Mouse (Mus musculus) kidney, embryonic 14.5 days (tissue): Measurements from ENCODE around the gene A630073D07Rik. TPM values are rescaled to one million over a fixed set of nuclear protein-coding genes. Genes with fewer than 3 reads are reported as not detected.
"Not testable (repeated sequence)": the region's sequence is repeated elsewhere in the genome, so short reads cannot be mapped to it uniquely, and the experiment has no call there.

Source experiments
- ATAC-seq: fragments of 200-750 bp; cut with Nextera tagmentation; 2 replicates; pipeline ENCODE4 v1.8.0; 2017; ENCODE audit warnings: moderate number of reproducible peaks, mild to moderate bottlenecking, moderate TSS enrichment, moderate library complexity; ENCODE audit not compliant: low FRiP score, low TSS enrichment
- H3K27ac ChIP-seq: fragments of 300-500 bp; sonication (generic); 2 replicates; pipeline ENCODE4 v1.5.1; 2014; ENCODE audit warnings: low read depth, mild to moderate bottlenecking, low read length, moderate library complexity, mixed read lengths
- H3K27me3 ChIP-seq: fragments of 300-500 bp; sonication (generic); 2 replicates; pipeline ENCODE4 v1.6.1; 2014; ENCODE audit warnings: mild to moderate bottlenecking, low read length; ENCODE audit not compliant: control insufficient read depth, insufficient read depth
- H3K36me3 ChIP-seq: fragments of 300-500 bp; sonication (generic); 2 replicates; pipeline ENCODE4 v1.6.1; 2014; ENCODE audit warnings: low read length, mixed read lengths; ENCODE audit not compliant: control insufficient read depth, insufficient read depth
- H3K4me1 ChIP-seq: fragments of 300-500 bp; sonication (generic); 2 replicates; pipeline ENCODE4 v1.6.1; 2014; ENCODE audit warnings: low read length, mixed read lengths; ENCODE audit not compliant: control insufficient read depth, insufficient read depth
- H3K4me2 ChIP-seq: fragments of 300-500 bp; sonication (generic); replicated peaks from 2 replicates; pipeline ENCODE4 v1.6.1; 2014; ENCODE audit warnings: low read depth, mild to moderate bottlenecking, low read length
- H3K4me3 ChIP-seq: fragments of 300-500 bp; sonication (generic); 2 replicates; pipeline ENCODE4 v1.5.1; 2014; ENCODE audit warnings: mild to moderate bottlenecking, low read length
- H3K9ac ChIP-seq: fragments of 300-500 bp; sonication (generic); 2 replicates; pipeline ENCODE4 v1.6.1; 2014; ENCODE audit warnings: low read depth, mild to moderate bottlenecking, low read length, moderate library complexity
- H3K9me3 ChIP-seq: fragments of 300-500 bp; sonication (generic); 2 replicates; pipeline ENCODE4 v1.6.1; 2016; ENCODE audit warnings: low read length; ENCODE audit not compliant: control insufficient read depth
- WGBS: fragments of 180-500 bp; shearing (Covaris S2); extraction: QIAGEN DNeasy Blood & Tissue Kit; methylation state at CpG from one replicate; pipeline ENCODE4 v1.1.7; 2014; 5-methylcytosine and 5-hydroxymethylcytosine counted together
- polyA plus RNA-seq: library from polyadenylated mRNA; unstranded; fragments of >200 nt; fragmentation: Nextera tagmentation; extraction: Ambion mirVana; gene quantifications from 2 replicates; pipeline ENCODE4 v1.2.1, GENCODE M21; 2014

Gene A630073D07Rik
- polyA plus RNA-seq = not detected in 2 replicates

- Histone ChIP-seq H3K4me1 (no peaks in the 10 kb centered on the region), H3K4me2 (no peak within 1 kb of the TSS), H3K36me3 (no peaks in the 10 kb centered on the region), H3K27me3 (no peaks in the 10 kb centered on the region), H3K27ac (no peak within 1 kb of the TSS), H3K9me3 (no peaks in the 10 kb centered on the region), H3K4me3 (no peak within 1 kb of the TSS), H3K9ac (no peak within 1 kb of the TSS)
- ATAC-seq = no peak
- WGBS = 86% methylated on average over 1 of the region's 1 CpGs
Observed at GRCm38 (mm10) chr6:132651426-132651825, at the start of gene A630073D07Rik. Gene A630073D07Rik, minus strand, starts transcription at chr6:132651526.

GRCm38 (mm10) chr6:132700907-132701306, 49.6 kb upstream of the A630073D07Rik start, which contains the start of gene Tas2r121:
Gene Tas2r121, minus strand, starts transcription at chr6:132701007.
- Histone ChIP-seq H3K9me3 (no peaks in the 10 kb centered on the region), H3K27me3 (no peaks in the 10 kb centered on the region), H3K4me2 (no peak within 1 kb of the TSS), H3K36me3 (no peaks in the 10 kb centered on the region), H3K4me1 (no peaks in the 10 kb centered on the region), H3K27ac (no peak within 1 kb of the TSS), H3K4me3 (no peak within 1 kb of the TSS), H3K9ac (no peak within 1 kb of the TSS)
- no peak for ATAC-seq
- WGBS = 81% methylated on average over 1 of the region's 1 CpGs

- H3K4me3 ChIP-seq, H3K36me3 ChIP-seq, H3K9me3 ChIP-seq, H3K9ac ChIP-seq, H3K27me3 ChIP-seq, H3K27ac ChIP-seq, H3K4me1 ChIP-seq, ATAC-seq, H3K4me2 ChIP-seq: not testable (repeated sequence)
- WGBS = 78% methylated on average over 7 of the region's 7 CpGs
Observed at GRCm38 (mm10) chr6:132691596-132691995, 40.3 kb upstream of the A630073D07Rik start.

GRCm38 (mm10) chr6:132656653-132657052, 5.3 kb upstream of the A630073D07Rik start, which contains the start of gene Tas2r120:
Gene Tas2r120, plus strand, starts transcription at chr6:132656953.
- Histone ChIP-seq H3K4me3 (no peak within 1 kb of the TSS), H3K9me3 (no peaks in the 10 kb centered on the region), H3K4me1 (no peaks in the 10 kb centered on the region), H3K27me3 (no peaks in the 10 kb centered on the region), H3K36me3 (no peaks in the 10 kb centered on the region), H3K9ac (no peak within 1 kb of the TSS), H3K4me2 (no peak within 1 kb of the TSS), H3K27ac (no peak within 1 kb of the TSS)
- ATAC-seq = no peak

GRCm38 (mm10) chr6:132649399-132649798, 1.9 kb downstream of the A630073D07Rik start:
- no peak overlapping the region for H3K27ac ChIP-seq
- ATAC-seq = no peak
- no peaks in the 10 kb centered on the region for H3K4me1 ChIP-seq

GRCm38 (mm10) chr6:132595613-132596012, 55.7 kb downstream of the A630073D07Rik start, which contains the start of gene Prp2:
Gene Prp2, plus strand, starts transcription at chr6:132595913.
- not testable (repeated sequence) for H3K4me1 ChIP-seq, H3K4me2 ChIP-seq, ATAC-seq, H3K9ac ChIP-seq, H3K4me3 ChIP-seq, H3K9me3 ChIP-seq, H3K27me3 ChIP-seq, H3K27ac ChIP-seq, H3K36me3 ChIP-seq
- 49% methylated on average over 2 of the region's 2 CpGs for WGBS

More at GRCm38 (mm10) chr6:132649399-132649798, 1.9 kb downstream of the A630073D07Rik start:
- Histone ChIP-seq H3K9me3 (no peaks in the 10 kb centered on the region), H3K27me3 (no peaks in the 10 kb centered on the region), H3K4me2 (no peak overlapping the region), H3K36me3 (no peaks in the 10 kb centered on the region), H3K4me3 (no peak overlapping the region), H3K9ac (no peak overlapping the region)

Other genes starting within 250 kb of the A630073D07Rik start
- not detected in 2 replicates for gene Prh1, start 81.7 kb downstream of the A630073D07Rik start, polyA plus RNA-seq
- gene Prp2, start 55.6 kb downstream of the A630073D07Rik start, polyA plus RNA-seq = not detected in 2 replicates
- gene Tas2r120, start 5.4 kb upstream of the A630073D07Rik start, polyA plus RNA-seq = not detected in 2 replicates
- not detected in 2 replicates for gene Tas2r121, start 49.5 kb upstream of the A630073D07Rik start, polyA plus RNA-seq
- gene Tas2r122, start 60.4 kb upstream of the A630073D07Rik start, polyA plus RNA-seq = not detected in 2 replicates
- gene Tas2r115, start 86.5 kb upstream of the A630073D07Rik start, polyA plus RNA-seq = not detected in 2 replicates
- not detected in 2 replicates for gene Tas2r124, start 103.2 kb upstream of the A630073D07Rik start, polyA plus RNA-seq
- not detected in 2 replicates for gene Tas2r102, start 110.6 kb upstream of the A630073D07Rik start, polyA plus RNA-seq
- not detected in 2 replicates for gene Tas2r136, start 126.6 kb upstream of the A630073D07Rik start, polyA plus RNA-seq
- gene Tas2r117, start 151.3 kb upstream of the A630073D07Rik start, polyA plus RNA-seq = not detected in 2 replicates
- gene Tas2r123, start 195.6 kb upstream of the A630073D07Rik start, polyA plus RNA-seq = not detected in 2 replicates
- not detected in 2 replicates for gene Tas2r116, start 203.9 kb upstream of the A630073D07Rik start, polyA plus RNA-seq
- gene Tas2r110, start 216.5 kb upstream of the A630073D07Rik start, polyA plus RNA-seq = not detected in 2 replicates
- not detected in 2 replicates for gene Tas2r113, start 241.5 kb upstream of the A630073D07Rik start, polyA plus RNA-seq